Mouse (Mus musculus): Measurements from ENCODE around the gene Umad1. TPM values are rescaled to one million over a fixed set of nuclear protein-coding genes. Genes with fewer than 3 reads are reported as not detected.

Umad1 gene
- polyA plus RNA-seq, 1 experiment, result 14.0 TPM

DNA sequence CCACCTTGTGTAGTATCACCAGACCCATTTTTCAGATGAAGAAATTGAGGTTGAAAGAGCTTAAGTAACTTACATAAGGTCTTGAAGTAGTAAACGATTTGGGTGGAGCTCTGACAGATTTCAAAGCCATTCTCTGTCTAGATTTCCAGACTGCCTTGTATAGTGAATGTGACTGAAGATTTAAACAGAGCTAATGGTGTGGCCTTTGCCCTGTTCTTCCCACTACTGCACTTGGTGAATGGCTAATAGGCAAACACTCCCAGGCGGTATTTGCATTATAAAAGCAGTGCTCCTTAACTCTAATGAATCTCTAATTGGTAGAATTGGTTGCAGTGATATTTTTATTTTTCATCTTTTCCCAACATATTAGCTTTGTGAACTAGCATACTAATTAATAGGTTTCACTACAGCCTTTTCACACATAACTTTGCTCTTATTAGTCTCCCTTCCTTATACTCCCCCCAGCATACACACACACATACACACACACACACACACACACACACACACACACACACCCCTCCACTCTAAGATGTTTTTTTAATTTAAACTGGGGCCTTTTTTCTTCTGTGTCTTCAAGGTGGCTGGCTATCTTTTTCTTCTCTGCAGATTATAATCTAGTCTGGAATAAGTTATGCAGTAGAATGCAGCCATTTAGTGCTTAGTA is 109.2 kb downstream of the Umad1 start:
- no peak for DNase-seq (ENCODE audit: low spot score)

DNA sequence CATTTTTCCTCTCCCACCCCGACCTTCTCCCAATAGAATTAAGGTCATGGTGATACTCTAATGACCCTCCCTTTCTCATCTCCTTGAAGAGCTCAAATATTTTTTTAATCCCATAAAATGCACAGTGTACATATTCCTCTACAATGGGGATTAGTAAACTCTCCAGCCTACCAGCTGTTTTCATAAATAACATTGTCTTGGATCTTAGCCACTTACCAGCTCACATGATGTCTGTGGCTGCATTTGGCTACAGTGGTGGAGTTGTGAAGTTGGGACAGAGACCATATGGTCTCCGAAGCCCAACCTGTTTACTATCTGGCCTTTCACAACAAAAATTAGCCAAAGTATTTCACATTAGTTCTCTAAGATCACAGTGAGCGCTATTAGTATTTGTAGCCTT is 111.5 kb downstream of the Umad1 start:
- DNase-seq (ENCODE audit: low spot score), result no peak

DNA sequence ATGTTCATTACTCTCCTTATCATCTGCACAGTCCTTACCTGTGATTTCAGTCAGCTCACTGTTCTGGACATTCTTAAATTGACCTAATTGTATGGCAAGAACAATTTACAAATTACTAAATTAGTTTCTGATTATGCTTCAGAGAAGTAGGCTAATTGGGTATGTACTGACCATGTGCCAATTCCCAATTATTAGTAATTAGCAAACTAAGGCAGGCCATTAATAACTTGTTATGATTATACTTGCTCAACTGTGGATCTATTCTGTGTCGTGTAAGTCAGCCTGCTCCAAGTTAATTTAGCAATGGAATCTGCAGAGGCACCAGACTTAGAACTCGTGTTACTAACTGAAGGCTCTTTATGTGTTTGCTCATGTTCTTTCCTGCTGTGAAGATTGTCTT is 114.0 kb downstream of the Umad1 start:
- no peak for DNase-seq (ENCODE audit: low spot score)

DNA sequence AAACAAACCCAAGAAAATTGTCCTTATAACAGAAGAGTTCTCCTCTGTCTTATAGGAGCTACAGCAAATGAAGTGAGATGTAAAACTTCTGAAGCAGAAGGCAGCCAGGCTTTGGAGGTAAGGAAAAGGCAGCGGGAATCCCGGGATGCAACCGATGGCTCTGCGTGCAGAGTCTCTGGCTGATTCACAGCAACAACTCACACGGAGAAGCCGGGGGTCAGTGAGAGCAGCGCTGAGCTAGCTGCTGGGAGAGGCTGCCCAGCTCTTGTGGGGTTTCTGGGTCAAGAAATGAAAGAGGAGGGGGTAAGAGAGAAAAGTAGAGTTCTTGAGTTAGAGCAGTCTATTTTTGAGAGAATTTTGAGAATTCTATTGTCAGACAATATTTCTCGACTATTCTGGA is 114.8 kb downstream of the Umad1 start:
- no peak for DNase-seq (ENCODE audit: low spot score)

DNA sequence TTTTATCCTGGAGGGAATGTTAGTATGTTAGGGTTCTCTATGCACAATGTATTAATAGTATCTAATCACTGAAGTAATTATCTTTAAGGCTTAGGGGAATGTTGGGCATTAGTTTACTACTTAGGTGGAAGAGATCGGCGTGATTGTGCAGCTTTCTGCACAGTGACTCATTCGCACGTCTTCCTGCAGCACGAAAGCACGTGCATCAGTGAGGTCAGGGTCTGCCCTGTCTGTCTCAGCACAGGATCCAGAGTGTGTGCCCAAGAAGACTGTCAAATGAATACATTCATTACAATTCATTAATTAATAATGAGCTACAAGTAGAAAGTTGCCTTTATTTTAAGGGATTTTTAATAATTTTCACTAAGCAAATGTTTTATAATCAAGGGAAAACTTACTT is 115.2 kb downstream of the Umad1 start:
- no peak for DNase-seq (ENCODE audit: low spot score)

DNA sequence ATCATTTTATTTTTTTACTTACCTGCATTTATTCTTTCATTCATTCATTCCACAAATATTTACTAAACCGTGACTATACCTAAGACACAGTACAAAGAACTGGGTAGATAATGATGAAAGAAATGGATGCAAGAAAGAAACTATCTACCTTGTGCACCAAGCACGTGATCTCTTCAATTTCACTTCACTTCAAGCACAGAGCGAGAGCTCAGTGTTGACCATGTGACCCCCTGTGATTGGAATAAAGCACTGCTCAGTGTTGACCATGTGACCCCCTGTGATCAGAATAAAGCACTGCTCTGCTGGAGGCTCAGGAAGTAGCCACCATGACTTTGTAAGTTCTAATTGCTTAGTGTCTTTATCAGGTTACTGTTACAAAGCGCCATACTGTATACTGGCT is 115.6 kb downstream of the Umad1 start:
- no peak for DNase-seq (ENCODE audit: low spot score)

DNA sequence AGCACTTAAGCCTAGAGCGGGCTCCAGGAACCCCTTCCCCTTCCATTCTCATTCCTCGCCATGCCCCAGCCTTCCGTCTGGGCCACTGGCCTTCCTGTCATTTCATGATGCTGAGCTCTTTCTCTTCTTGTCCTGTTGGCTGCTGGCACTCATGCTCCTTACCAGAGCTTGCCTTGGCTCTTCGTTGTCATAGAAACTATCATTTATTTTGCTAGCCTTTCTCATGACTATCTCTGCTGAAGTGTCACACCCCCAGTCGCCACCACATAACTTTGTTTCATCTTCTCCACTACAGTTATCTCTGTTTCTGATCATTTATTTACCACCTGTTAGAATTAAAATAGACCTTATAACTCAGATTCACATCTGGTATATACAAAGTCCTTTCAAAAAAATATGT is 117.3 kb downstream of the Umad1 start:
- DNase-seq (ENCODE audit: low spot score), result no peak

DNA sequence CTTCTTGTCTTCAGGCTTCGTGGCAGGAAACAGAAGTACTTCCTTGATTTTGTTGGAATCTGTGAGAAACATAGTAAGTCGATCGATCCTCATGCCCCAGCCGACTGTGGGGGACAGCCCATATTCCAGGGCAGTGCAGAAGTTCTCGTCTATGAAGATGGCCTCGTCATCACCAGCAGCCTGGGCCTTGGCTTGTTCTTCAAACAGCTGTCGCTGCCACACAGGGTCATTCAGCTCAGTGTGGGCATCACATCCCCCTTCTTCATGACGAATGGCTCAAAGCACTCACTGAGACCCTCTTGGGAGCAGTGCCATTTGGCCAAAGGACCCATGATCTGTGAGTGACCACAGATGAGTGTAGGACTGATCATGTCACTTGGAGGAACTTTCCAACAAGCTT is 118.6 kb downstream of the Umad1 start:
- DNase-seq (ENCODE audit: low spot score), result no peak

DNA sequence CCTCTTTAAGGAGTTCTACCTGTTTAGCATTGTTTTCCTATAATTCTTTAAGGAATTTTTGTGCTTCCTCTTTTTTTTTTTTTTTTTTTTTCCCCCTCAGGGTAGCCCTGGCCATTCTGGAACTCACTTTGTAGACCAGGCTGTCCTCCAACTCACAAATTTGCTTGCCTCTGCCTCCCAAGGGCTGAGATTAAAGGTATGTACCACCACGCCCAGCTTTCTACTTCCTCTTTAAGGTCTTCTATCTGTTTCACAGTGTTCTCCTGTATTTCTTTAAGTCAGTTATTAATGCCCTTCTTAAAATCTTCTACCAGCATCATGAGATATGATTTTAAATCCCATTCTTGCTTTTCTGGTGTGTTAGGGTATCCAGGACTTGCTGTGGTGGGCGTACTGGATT is 130.2 kb downstream of the Umad1 start:
- no peak for DNase-seq (ENCODE audit: low spot score)

DNA sequence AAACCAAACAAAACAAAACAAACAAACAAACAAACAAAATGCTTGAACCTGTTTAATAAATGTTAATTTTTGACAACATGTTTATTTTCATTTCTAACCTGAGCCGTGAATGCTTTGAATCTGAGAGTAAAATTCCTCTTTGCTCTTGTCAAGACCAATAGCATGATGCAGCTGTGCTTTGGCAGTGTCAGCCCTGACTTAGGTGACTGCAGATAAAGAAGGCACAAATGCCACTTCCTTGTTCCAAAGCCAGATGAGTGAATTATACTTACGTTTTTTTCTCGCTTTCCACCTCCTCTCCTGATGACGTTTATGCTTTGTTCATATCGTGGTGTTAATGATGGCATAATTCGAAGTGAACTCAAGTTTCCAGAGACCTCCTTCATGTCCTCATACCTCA is 131.2 kb downstream of the Umad1 start:
- no peak for DNase-seq (ENCODE audit: low spot score)

DNA sequence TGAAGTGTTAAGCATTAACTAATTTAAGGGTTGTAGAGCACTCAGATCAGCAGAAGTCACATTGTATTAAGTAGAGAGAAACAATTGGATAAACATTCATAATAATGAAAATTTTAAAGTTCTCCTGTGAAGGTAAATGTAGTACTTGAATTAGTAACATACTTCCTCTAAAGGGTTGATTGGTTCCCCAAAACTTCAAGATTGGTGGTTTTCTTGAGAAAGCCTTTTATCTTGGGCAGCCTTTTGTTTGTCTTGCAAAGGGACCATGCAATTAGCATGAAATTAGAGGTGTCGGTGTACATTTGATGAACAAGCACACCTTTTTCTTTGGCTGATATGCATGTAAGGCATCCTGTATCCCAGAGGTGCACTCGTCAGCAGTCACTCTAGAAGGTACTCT is 131.8 kb downstream of the Umad1 start:
- no peak for DNase-seq (ENCODE audit: low spot score)

DNA sequence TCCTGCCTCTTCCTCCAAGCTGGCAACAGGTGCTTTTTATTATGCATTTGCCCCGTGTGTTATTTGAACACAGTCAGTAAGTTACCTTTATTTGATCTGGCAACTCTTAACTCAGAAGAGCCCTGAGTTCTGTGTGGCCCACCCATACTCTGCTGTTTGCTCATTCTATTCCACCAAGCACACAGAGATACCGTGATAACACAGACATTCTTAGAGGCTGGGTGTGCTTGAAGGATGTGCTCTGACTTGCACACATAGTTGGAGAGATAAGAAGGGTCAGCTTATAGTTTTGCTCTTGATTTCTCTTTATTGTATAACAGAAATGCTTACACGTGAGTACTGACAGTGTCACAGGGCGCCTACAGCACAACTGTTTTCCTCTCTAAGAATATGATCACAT is 133.9 kb downstream of the Umad1 start:
- DNase-seq (ENCODE audit: low spot score), result no peak

DNA sequence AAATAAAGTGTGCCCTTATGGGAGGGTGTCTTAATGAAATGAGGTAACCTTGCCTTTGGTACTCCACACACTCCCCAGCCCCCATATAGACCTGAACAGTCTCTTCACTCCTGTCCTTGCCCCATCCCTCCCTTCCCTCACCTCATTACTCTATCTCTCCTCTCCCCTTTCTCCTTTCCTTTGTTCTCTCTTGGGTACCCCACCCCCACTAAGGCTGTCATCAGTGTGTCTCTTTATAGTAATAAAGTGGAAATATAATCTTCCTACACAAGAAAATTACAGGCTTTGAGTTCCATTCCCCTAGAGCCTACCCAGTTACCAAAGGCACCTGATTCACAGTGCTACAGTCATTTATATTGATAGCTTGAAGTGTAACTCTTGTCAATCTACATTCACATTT is 135.0 kb downstream of the Umad1 start:
- no peak for DNase-seq (ENCODE audit: low spot score)

DNA sequence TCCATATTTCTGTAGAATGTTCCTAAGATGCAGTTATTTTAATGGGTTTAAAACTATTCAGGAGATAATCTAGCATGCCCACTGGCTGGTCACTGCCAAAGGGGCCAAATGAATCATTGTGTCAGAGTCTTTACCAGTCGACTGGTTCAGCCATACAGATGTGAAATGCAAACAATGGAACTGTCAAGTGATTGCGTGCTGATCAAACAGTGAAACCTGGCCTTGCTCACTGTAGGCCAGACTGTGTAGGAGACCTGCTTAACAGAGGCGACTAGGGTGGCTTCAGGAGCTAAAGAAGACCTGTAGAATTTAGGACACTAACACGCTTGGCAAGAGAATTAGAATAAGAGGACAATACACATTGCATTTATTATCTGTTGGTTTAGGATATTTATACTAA is 136.0 kb downstream of the Umad1 start:
- DNase-seq (ENCODE audit: low spot score), result no peak

DNA sequence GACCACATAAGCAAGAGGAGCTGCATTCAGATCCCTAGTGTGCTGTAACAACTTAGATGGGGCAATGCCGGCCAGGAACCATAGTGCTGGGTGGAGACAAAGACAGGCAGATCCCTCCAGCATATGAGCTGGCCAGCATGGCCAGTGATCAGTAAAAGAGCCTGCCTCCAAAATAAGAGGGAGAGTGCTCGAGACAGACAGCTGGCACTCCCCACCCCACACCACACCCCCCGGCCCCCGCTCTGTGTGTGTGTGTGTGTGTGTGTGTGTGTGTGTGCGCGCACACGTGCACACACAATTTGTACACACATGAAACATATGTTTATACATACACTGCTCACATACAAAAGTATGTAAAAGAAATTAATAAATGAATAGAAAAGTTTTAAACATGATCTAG is 138.2 kb downstream of the Umad1 start:
- no peak for DNase-seq (ENCODE audit: low spot score)

DNA sequence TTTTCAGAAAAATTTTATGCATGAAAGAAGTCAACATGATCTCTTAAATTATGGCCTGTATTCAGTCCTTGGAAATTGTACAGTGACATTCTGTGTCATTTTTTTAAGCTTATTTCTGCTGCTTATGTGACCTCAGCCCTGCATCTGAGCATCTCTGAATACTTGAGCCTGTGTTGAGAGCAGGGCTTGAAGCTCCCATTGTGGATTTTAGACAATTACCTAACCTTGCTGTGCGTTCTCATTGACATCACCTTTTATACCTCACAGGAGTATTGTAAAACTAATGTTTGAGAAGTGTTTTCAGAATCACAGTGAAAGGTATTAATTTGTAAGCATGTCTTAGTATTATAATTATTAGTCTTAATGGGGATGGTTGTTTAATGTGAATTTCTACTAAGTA is 140.6 kb downstream of the Umad1 start:
- DNase-seq (ENCODE audit: low spot score), result no peak

DNA sequence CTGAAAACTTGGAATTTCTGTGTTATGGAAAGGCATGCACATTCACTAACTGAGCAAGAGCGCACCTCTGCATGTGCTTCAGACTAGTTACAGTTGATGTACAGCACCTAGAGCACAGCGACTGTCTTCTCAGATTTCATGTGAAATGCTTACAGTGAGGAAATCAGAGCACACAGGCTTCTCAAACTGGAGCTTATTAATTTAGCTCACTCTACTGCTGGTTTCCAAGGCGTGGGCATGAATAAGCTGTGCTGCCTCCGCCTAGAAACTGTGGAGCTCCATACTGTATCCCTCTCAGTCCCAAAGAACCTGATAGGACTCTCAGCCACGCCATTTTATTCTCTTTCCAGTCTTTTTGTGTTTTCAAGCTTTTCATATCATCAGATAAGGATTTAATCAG is 144.0 kb downstream of the Umad1 start:
- DNase-seq (ENCODE audit: low spot score), result no peak

DNA sequence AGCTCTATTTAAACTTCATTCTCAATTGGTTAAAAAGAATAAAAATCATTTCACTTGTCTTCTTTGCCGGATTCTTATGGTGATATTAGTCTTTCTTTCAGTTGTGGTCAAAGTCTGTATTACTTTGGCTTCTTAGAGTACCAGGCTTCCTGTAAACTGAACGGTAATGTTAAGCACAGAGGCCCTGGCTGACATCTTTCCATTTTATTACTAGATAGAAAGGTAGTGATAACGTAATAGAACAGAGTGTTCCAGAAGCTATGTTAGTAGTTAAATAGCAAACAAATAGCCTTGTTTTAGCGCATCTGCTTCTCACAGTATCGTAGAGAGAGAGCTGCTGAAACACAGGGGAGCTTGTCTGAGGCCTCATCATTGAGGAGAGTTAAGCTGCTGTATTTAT is 146.8 kb downstream of the Umad1 start:
- no peak for DNase-seq (ENCODE audit: low spot score)

DNA sequence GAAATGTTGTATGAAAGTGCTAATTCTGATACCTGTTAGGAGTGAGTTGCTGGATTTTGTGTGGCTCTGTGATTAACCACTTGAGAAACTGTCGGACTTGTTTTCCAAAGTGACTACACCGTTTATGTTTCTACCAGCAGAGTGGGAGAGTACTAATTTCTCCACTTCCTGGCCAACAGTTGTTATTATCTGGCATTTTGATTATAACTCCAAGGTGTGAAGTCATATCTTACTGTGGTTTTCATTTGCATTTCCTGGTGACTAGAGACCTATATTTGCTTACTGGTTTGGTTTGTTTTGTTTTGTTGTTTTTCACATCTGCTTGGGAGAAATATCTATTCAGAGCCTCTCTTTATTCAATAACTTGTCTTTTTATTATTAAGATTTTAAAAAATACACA is 149.2 kb downstream of the Umad1 start:
- no peak for DNase-seq (ENCODE audit: low spot score)

DNA sequence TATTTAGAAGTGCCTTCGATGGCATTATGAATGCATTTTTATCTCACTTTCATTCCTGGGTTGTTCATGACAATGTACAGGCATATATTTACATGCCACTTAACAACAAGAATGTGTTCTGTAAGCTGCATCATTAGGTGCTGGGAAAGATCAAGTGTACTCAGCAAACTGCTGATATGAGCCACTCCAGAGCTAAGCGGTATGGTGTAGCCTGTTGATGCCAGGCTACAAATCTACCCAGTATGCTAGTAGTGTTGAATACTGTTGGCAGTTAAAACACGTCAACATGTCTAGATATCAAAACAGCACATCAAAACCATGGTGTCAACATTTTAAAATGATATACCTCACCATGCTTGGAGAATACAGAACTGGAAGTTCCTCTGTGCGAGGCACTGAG is 150.8 kb downstream of the Umad1 start:
- no peak for DNase-seq (ENCODE audit: low spot score)

DNA sequence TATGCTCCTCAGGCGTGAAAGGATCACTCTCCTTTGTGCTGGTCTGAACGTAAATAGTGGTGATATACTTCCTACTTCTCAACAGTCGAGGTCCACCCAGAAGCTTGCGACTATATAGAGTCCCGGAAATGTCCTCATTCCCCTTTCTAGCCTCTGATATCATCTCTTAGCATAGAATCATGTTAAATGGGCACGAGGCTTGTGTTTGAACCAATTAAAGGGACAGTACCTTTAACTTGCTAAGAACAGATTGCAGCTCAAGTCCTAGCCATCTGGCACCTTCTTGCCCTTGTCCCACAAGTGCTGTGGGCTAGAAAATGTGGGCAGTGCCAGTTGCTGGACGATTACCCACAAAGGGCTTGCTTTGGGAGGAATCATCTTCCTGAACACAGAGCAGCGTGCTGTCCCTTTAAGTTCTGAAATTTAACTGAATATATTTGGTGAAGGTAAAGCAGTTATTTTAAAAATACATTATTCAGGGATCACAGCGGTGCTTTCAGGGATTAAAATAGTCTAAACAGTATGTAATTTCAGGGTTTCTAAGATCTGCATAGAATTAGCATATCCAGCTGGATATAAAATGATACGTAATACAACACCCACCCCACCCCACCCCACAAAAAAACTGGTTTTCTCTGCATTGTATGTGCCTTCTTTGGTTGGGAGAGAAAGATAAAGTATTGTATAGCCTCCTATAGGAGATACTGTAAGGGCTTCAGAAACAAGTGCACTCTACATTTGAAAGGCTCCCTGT is 153.9 kb downstream of the Umad1 start:
- no peak for DNase-seq (ENCODE audit: low spot score)

DNA sequence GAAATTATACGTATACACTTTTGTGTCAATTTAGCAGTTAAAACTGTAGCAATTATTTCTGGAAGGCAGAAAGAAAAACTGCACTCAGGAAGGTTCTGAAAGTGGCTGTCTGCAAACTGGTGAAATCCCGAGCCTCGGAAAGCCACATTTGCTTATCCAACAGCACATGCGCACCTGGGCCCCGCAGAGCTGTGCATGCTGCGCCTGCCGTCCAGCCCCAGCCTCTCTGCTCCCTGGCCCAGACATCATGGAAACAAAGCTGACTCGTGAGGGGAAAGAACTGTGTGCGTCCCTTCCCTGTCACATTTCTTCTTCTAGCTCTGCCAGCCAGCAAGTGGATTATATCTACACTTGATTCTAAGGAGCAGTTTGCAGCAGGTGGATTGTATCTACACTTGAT is 154.9 kb downstream of the Umad1 start:
- no peak for DNase-seq (ENCODE audit: low spot score)

DNA sequence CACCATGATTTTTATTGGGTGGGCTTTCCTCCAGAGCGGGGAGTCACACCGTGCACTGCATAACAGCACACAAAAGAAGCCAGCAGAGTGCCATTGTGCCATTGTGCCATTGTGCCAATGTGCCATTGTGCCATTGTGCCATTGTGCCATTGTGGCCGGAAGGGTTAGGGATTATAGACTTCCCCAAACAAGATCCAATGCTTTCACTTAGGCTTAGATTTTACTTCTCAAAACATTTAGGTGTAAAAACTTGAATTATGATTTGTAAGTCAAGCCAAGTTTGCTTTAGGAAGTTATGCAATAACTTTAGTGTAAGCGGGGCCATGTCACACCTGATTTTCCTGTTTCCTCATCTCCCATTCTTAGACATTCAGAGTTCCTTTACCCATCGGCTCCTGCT is 156.7 kb downstream of the Umad1 start:
- no peak for DNase-seq (ENCODE audit: low spot score)
